Mouse (Mus musculus): ENCODE measurements around the gene Ang2. TPM values are rescaled to one million over a fixed set of nuclear protein-coding genes. Genes with fewer than 3 reads are reported as not detected.

Gene Ang2
- total RNA-seq, 2 experiments from 2014 or later = not detected

DNA sequence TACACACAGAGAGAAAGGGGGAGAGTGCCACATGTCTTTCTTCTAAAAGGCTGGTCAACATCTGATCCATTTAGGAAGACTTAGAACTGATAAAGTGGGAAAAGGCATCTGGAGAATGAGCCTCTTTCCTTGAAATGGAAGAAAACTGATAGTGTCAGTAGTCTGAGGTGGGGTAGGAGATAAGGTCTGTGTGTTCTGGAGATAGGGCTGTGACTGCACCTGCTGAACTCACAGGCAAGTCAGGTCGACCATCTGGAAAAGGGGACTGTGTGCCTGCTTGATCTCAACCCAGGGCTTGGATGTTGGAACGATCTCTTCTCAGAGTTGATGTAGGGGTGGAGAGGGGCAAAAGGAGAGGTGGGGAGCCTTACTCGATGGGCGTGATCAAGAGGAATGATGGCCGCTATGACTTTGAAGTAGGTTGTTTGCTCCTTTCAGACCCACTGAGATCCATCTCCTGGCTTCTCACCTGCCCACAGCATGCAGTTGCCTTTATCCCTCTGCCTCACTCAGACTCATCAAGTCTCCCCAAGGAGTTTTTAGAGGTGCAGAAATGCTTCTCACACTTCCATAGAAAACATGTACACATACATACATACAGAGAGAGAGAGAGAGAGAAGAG is 46.6 kb downstream of the Ang2 start:
- DNase-seq (ENCODE audit: low spot score in 2 of 2) = no peak

DNA sequence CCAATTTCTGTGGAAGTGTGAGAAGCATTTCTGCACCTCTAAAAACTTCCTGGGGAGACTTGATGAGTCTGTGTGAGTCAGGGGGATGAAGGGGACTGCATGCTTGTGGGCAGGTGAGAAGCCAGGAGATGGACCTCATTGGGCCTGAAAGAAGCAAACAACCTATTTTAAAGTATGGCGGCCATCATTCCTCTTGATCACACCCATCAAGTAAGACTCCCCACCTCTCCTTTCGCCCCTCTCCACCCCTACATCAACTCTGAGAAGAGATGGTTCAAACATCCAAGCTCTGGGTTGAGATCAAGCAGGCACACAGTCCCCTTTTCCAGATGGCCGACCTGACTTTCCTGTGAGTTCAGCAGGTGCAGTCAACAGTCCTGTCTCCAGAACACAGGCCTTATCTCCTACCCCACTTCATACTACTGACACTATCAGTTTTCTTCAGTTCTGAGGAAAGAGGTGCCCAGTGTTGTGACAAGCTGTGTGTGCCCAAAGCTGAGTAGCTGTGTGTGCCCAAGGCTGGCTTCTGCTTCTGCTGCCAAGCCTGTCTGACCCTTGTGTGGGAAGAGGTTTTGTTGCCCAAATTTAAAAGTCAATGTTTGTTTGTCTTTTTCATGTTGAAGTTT is 48.6 kb downstream of the Ang2 start:
- DNase-seq (ENCODE audit: low spot score in 2 of 2) = no peak

DNA sequence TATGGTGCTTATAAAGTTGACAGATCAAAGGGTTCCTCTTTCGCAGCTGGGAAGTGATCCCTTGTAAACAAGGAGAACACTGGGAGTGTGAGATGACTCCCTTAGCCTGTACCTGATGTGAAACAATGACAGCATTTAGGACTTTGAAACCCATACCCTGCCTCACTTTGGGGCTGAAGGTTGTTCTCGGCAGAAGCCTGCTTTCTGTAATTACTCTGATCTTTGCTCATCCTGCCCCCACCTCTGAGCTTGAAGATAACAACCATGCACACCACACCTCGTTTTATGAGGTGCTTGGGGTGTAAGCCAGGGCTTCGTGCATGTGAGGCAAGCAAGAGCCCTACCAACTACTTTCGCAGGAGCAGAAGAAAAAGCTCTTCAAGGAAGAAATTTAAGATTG is 49.8 kb downstream of the Ang2 start:
- no peak for DNase-seq (ENCODE audit: low spot score in 2 of 2)

GRCm38 (mm10) chr14:51148006-51148405 is 50.9 kb downstream of the Ang2 start:
- no peak for DNase-seq (ENCODE audit: low spot score in 2 of 2)

GRCm38 (mm10) chr14:51146685-51147084 is 52.3 kb downstream of the Ang2 start, which contains the start of gene Rnase1:
Gene Rnase1, minus strand, starts transcription at chr14:51146785.
- DNase-seq (ENCODE audit: low spot score in 2 of 2) = no peak

- DNase-seq (ENCODE audit: low spot score in 2 of 2) = no peak
These were observed 53.4 kb downstream of the Ang2 start for GRCm38 (mm10) chr14:51145521-51145920.

Other genes with a start within 250 kb of the Ang2 start
- under 1 TPM; 0.67 to 0.71 TPM for gene Pnp2, start 243.2 kb downstream of the Ang2 start, total RNA-seq (2021)
- gene Rnase10, start 191.4 kb downstream of the Ang2 start, total RNA-seq (2021) = not detected
- gene Rnase9, start 157.3 kb downstream of the Ang2 start, total RNA-seq (2021) = not detected
- gene Rnase11, start 149.0 kb downstream of the Ang2 start, total RNA-seq (2021) = not detected
- gene Rnase12, start 141.5 kb downstream of the Ang2 start, total RNA-seq (2021) = not detected
- gene Olfr750, start 124.7 kb downstream of the Ang2 start, total RNA-seq (2021) = not detected
- gene Rnase4, start 108.1 kb downstream of the Ang2 start, total RNA-seq (2021) = 10 to 100 TPM; 76.4 to 86.0 TPM
- 1 to 10 TPM; 7.7 to 8.9 TPM for gene Ang, start 108.0 kb downstream of the Ang2 start, total RNA-seq (2021)
- not detected for gene Eddm3b, start 84.7 kb downstream of the Ang2 start, total RNA-seq (2021)
- under 1 TPM; 0.25 to 0.52 TPM for gene Rnase6, start 75.2 kb downstream of the Ang2 start, total RNA-seq (2021)
- not detected for gene Rnase1, start 52.4 kb downstream of the Ang2 start, total RNA-seq (2021)
- gene Rnase2b, start 36.9 kb downstream of the Ang2 start, total RNA-seq (2021) = not detected
- not detected for gene Ear14, start 4.2 kb upstream of the Ang2 start, total RNA-seq (2021)
- gene Rnase2a, start 57.0 kb upstream of the Ang2 start, total RNA-seq (2021) = not detected
- not detected for gene Gm7247, start 162.6 kb upstream of the Ang2 start, total RNA-seq (2021)
- not detected for gene Vmn2r88, start 211.7 kb upstream of the Ang2 start, total RNA-seq (2021)

Measured in gastrocnemius, postnatal 4 days (tissue).